Mouse (Mus musculus) spleen, adult 2 months (tissue): ENCODE results near the gene Tap1.

ENCODE experiments used
- CTCF ChIP-seq: fragments of 200-500 bp; IDR thresholded peaks from 2 replicates; pipeline ENCODE4 v1.5.1; 2011; ENCODE audit warnings: mild to moderate bottlenecking, inconsistent platforms; ENCODE audit not compliant: insufficient read depth, insufficient read length, insufficient replicate concordance; ENCODE audit errors: extremely low read depth
- POLR2A ChIP-seq: fragments of 200-500 bp; IDR thresholded peaks from 2 replicates; pipeline ENCODE4 v1.6.1; 2011; ENCODE audit warnings: low read depth, low read length, inconsistent platforms

GRCm38 (mm10) chr17:34170487-34170876 lies 16.9 kb upstream of the Tap1 start:
- TF ChIP-seq CTCF (no peak), POLR2A (no peak)
